Mouse (Mus musculus): ENCODE results near the gene Ntf5. TPM values are rescaled to one million over a fixed set of nuclear protein-coding genes. Genes with fewer than 3 reads are reported as not detected.

Gene Ntf5
- polyA plus RNA-seq, 1 experiment from 2014 or later = 1.2 TPM

GRCm38 (mm10) chr7:45369836-45370474 is 43.5 kb upstream of the Ntf5 start:
- Histone ChIP-seq H3K4me3 (ENCODE audit: low read depth, low read length) (peak overlapping the region; percentile 36), H3K27me3 (ENCODE audit: control insufficient read depth, insufficient read depth, low read length) (peaks cover 20% of the 10 kb centered on the region), H3K9me3 (ENCODE audit: control insufficient read depth, low read length) (no peaks in the 10 kb centered on the region), H3K36me3 (ENCODE audit: control insufficient read depth, insufficient read depth, low read length) (no peaks in the 10 kb centered on the region), H3K9ac (ENCODE audit: low read depth, low read length) (peak overlapping the region; percentile 8), H3K27ac (ENCODE audit: low read depth, low read length) (no peak overlapping the region), H3K4me2 (replicated peaks; ENCODE audit: low read depth, low read length) (peak overlapping the region; percentile 80), H3K4me1 (replicated peaks; ENCODE audit: control insufficient read depth, insufficient read depth, low read length) (peaks cover 13% of the 10 kb centered on the region; the same call in 1 of the 2 replicates)
- no peak for ATAC-seq (ENCODE audit: low FRiP score)
- WGBS = 9% methylated on average over 44 of the region's 52 CpGs
- no peak for DNase-seq (ENCODE audit: low spot score)

GRCm38 (mm10) chr7:45370475-45371311 is 42.8 kb upstream of the Ntf5 start, which contains the start of gene Lin7b:
Lin7b (minus strand) TSS chr7:45370583.
- H3K27me3 ChIP-seq (ENCODE audit: control insufficient read depth, insufficient read depth, low read length) = peaks cover 20% of the 10 kb centered on the region
- H3K36me3 ChIP-seq (ENCODE audit: control insufficient read depth, insufficient read depth, low read length) = peaks cover under 1% of the 10 kb centered on the region; the same call in 1 of the 2 replicates
- DNase-seq (ENCODE audit: low spot score) (peak; percentile 86), ATAC-seq (ENCODE audit: low FRiP score) (peak; percentile 59)
- H3K4me1 ChIP-seq (replicated peaks; ENCODE audit: control insufficient read depth, insufficient read depth, low read length) = peaks cover 13% of the 10 kb centered on the region; the same call in 1 of the 2 replicates
- H3K9ac ChIP-seq (ENCODE audit: low read depth, low read length) = peak within 1 kb of the TSS; percentile 8
- WGBS = 11% methylated on average over 27 of the region's 28 CpGs
- H3K27ac ChIP-seq (ENCODE audit: low read depth, low read length) = no peak within 1 kb of the TSS
- no peaks in the 10 kb centered on the region for H3K9me3 ChIP-seq (ENCODE audit: control insufficient read depth, low read length)
- peak within 1 kb of the TSS; percentile 36 for H3K4me3 ChIP-seq (ENCODE audit: low read depth, low read length)
- peak within 1 kb of the TSS; percentile 80 for H3K4me2 ChIP-seq (replicated peaks; ENCODE audit: low read depth, low read length)

DNA sequence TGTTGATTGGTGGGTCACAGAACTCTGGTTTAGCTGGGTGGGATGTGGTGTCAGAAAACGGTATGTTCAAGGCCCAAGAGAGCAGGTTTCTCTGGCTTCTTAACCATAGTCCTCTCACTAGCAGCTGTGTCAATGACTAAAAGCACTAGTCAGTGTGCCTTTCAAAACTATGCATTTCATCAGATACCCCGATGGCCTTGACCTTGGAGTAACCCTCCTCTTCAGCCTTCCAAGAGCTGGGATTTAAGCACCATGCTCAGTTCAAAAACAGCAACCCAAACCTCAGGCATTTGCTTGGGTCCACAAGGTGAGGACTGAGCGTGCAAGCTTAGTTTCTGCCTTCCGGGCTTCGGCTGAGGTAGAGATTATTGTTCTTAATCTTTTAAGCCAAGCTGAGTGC is 41.1 kb upstream of the Ntf5 start:
- Histone ChIP-seq H3K4me2 (replicated peaks; ENCODE audit: low read depth, low read length) (no peak overlapping the region), H3K27ac (ENCODE audit: low read depth, low read length) (no peak overlapping the region), H3K4me1 (replicated peaks; ENCODE audit: control insufficient read depth, insufficient read depth, low read length) (peaks cover 13% of the 10 kb centered on the region; the same call in 1 of the 2 replicates), H3K4me3 (ENCODE audit: low read depth, low read length) (no peak overlapping the region), H3K9ac (ENCODE audit: low read depth, low read length) (no peak overlapping the region), H3K36me3 (ENCODE audit: control insufficient read depth, insufficient read depth, low read length) (peaks cover 16% of the 10 kb centered on the region), H3K27me3 (ENCODE audit: control insufficient read depth, insufficient read depth, low read length) (peaks cover 20% of the 10 kb centered on the region), H3K9me3 (ENCODE audit: control insufficient read depth, low read length) (no peaks in the 10 kb centered on the region)
- 92% methylated on average over 5 of the region's 5 CpGs for WGBS
- ATAC-seq (ENCODE audit: low FRiP score) (no peak), DNase-seq (ENCODE audit: low spot score) (no peak)

DNA sequence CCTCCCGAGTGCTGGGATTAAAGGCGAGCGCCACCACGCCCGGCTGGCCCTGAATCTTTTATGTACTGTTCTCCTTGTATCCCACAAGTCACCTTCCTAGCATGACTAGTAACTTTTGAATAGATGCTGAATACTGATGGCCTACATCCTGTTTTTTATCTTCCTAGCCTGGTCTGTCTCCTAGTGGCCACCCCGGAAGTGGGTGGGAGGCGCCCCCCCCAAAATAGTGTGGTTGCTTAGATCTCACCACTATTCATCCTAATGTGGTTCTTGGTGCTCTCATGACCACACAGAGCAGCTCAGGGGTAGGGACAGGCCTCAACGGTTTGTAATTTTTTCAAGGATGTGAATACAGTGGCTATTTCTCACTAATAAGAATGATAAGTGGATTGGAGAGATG is 38.9 kb upstream of the Ntf5 start:
- no peak overlapping the region for H3K4me3 ChIP-seq (ENCODE audit: low read depth, low read length)
- H3K4me1 ChIP-seq (replicated peaks; ENCODE audit: control insufficient read depth, insufficient read depth, low read length) = 0 out of 2 replicates have a peak, but pooled peaks cover 6% of the 10 kb centered on the region
- no peak overlapping the region for H3K9ac ChIP-seq (ENCODE audit: low read depth, low read length)
- no peak for ATAC-seq (ENCODE audit: low FRiP score)
- peaks cover 19% of the 10 kb centered on the region for H3K36me3 ChIP-seq (ENCODE audit: control insufficient read depth, insufficient read depth, low read length)
- DNase-seq (ENCODE audit: low spot score) = no peak
- no peak overlapping the region for H3K4me2 ChIP-seq (replicated peaks; ENCODE audit: low read depth, low read length)
- H3K9me3 ChIP-seq (ENCODE audit: control insufficient read depth, low read length) = no peaks in the 10 kb centered on the region
- no peak overlapping the region for H3K27ac ChIP-seq (ENCODE audit: low read depth, low read length)
- H3K27me3 ChIP-seq (ENCODE audit: control insufficient read depth, insufficient read depth, low read length) = peaks cover 4% of the 10 kb centered on the region
- 92% methylated on average over 8 of the region's 8 CpGs for WGBS

GRCm38 (mm10) chr7:45376057-45376456 is 37.4 kb upstream of the Ntf5 start:
- no peak overlapping the region for H3K9ac ChIP-seq (ENCODE audit: low read depth, low read length)
- no peak for ATAC-seq (ENCODE audit: low FRiP score)
- H3K4me1 ChIP-seq (replicated peaks; ENCODE audit: control insufficient read depth, insufficient read depth, low read length) = no peaks in the 10 kb centered on the region
- no peaks in the 10 kb centered on the region for H3K9me3 ChIP-seq (ENCODE audit: control insufficient read depth, low read length)
- no peak overlapping the region for H3K4me3 ChIP-seq (ENCODE audit: low read depth, low read length)
- no peak overlapping the region for H3K4me2 ChIP-seq (replicated peaks; ENCODE audit: low read depth, low read length)
- H3K36me3 ChIP-seq (ENCODE audit: control insufficient read depth, insufficient read depth, low read length) = peaks cover 25% of the 10 kb centered on the region
- no peak for DNase-seq (ENCODE audit: low spot score)
- H3K27me3 ChIP-seq (ENCODE audit: control insufficient read depth, insufficient read depth, low read length) = no peaks in the 10 kb centered on the region
- H3K27ac ChIP-seq (ENCODE audit: low read depth, low read length) = no peak overlapping the region
- WGBS = 89% methylated on average over 1 of the region's 1 CpGs

- WGBS = 87% methylated on average over 3 of the region's 3 CpGs
- no peaks in the 10 kb centered on the region for H3K9me3 ChIP-seq (ENCODE audit: control insufficient read depth, low read length)
- no peak overlapping the region for H3K4me2 ChIP-seq (replicated peaks; ENCODE audit: low read depth, low read length)
- no peak overlapping the region for H3K27ac ChIP-seq (ENCODE audit: low read depth, low read length)
- peaks cover 37% of the 10 kb centered on the region for H3K36me3 ChIP-seq (ENCODE audit: control insufficient read depth, insufficient read depth, low read length)
- ATAC-seq (ENCODE audit: low FRiP score) = no peak
- DNase-seq (ENCODE audit: low spot score) = peak; percentile 33
- no peaks in the 10 kb centered on the region for H3K4me1 ChIP-seq (replicated peaks; ENCODE audit: control insufficient read depth, insufficient read depth, low read length)
- no peaks in the 10 kb centered on the region for H3K27me3 ChIP-seq (ENCODE audit: control insufficient read depth, insufficient read depth, low read length)
- no peak overlapping the region for H3K4me3 ChIP-seq (ENCODE audit: low read depth, low read length)
- H3K9ac ChIP-seq (ENCODE audit: low read depth, low read length) = no peak overlapping the region
These were observed 27.4 kb upstream of the Ntf5 start for GRCm38 (mm10) chr7:45386077-45386476.

DNA sequence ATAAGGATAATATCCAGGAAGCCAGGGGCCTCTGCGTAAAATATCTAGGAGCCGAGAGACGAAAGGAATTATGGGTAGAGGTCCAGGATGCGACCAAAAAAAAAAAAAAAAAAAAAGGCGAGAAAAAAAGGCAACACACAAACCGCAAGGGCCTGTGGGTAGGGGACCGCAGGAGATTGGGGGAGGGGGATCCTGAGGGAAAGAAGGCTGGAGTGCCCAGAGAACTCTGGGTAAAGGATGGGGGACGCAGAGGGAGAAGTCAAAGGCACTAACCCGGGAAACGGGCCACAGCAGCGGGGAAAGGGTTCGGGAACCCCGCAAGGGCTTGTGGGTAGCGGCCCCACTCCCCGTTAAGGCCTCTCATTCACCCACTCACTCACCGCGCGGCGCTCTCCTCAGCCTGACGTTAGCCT is 18.4 kb upstream of the Ntf5 start:
- DNase-seq (ENCODE audit: low spot score) = peak; percentile 87
- peak overlapping the region; percentile 93 for H3K9ac ChIP-seq (ENCODE audit: low read depth, low read length)
- WGBS = under 1% methylated on average over 19 of the region's 20 CpGs
- peak; percentile 82 for ATAC-seq (ENCODE audit: low FRiP score)
- peak overlapping the region; percentile 94 for H3K4me2 ChIP-seq (replicated peaks; ENCODE audit: low read depth, low read length)
- H3K36me3 ChIP-seq (ENCODE audit: control insufficient read depth, insufficient read depth, low read length) = peaks cover 3% of the 10 kb centered on the region; the same call in 1 of the 2 replicates
- 0 out of 2 replicates have a peak, but pooled peaks cover 3% of the 10 kb centered on the region for H3K4me1 ChIP-seq (replicated peaks; ENCODE audit: control insufficient read depth, insufficient read depth, low read length)
- no peaks in the 10 kb centered on the region for H3K9me3 ChIP-seq (ENCODE audit: control insufficient read depth, low read length)
- peak overlapping the region; percentile 99 for H3K27ac ChIP-seq (ENCODE audit: low read depth, low read length)
- H3K27me3 ChIP-seq (ENCODE audit: control insufficient read depth, insufficient read depth, low read length) = no peaks in the 10 kb centered on the region
- peak overlapping the region; percentile 89 for H3K4me3 ChIP-seq (ENCODE audit: low read depth, low read length)

DNA sequence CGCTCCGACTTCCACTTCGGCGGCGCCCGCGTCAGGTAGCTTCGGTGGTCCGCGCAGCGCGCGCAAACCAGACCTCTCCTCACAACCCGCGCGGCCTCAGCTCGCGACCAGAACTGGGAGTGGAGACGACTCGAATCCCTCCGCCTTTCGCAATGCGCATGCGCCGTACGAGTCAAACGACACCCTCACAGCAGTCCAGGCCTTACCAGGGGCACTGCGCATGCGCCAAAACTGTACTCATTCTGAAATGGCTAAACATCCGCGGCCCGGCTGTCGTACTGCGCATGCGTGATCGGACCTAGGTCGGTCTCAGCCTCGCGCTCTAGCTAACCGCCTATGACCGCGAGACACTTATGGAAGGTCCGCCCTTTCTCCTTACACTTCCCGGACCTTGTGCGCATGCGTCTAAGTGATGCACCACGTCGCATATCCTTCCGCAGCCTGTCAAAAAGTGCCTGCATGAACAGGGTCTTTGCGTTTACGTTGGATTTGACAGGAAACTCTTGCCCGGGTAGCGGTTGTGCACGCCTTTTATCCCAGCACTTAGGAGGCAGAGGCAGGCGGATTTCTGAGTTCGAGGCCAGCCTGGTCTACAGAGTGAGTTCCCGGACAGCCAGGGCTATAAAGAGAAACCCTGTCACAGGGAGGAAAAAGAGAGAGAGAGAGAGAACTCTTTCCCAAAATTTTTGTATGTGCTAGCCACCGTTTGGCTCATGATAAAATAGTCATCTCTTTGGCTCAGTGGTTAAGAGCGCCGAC is 17.7 kb upstream of the Ntf5 start, which contains the start of gene Snrnp70:
Gene Snrnp70 (minus strand): TSS at position 165 of the 759 bp plus-strand sequence.
- WGBS = under 1% methylated on average over 60 of the region's 60 CpGs
- H3K27ac ChIP-seq (ENCODE audit: low read depth, low read length) = peak within 1 kb of the TSS; percentile 99
- H3K4me3 ChIP-seq (ENCODE audit: low read depth, low read length) = peak within 1 kb of the TSS; percentile 89
- no peaks in the 10 kb centered on the region for H3K9me3 ChIP-seq (ENCODE audit: control insufficient read depth, low read length)
- peaks cover 1% of the 10 kb centered on the region; the same call in 1 of the 2 replicates for H3K36me3 ChIP-seq (ENCODE audit: control insufficient read depth, insufficient read depth, low read length)
- peak; percentile 100 for DNase-seq (ENCODE audit: low spot score)
- 0 out of 2 replicates have a peak, but pooled peaks cover 3% of the 10 kb centered on the region for H3K4me1 ChIP-seq (replicated peaks; ENCODE audit: control insufficient read depth, insufficient read depth, low read length)
- no peaks in the 10 kb centered on the region for H3K27me3 ChIP-seq (ENCODE audit: control insufficient read depth, insufficient read depth, low read length)
- peak within 1 kb of the TSS; percentile 93 for H3K9ac ChIP-seq (ENCODE audit: low read depth, low read length)
- H3K4me2 ChIP-seq (replicated peaks; ENCODE audit: low read depth, low read length) = peak within 1 kb of the TSS; percentile 94
- ATAC-seq (ENCODE audit: low FRiP score) = peak; percentile 97
